Mouse (Mus musculus) lung, embryonic 16.5 days (tissue): Measurements from ENCODE around the gene Gprc5b. TPM values are rescaled to one million over a fixed set of nuclear protein-coding genes. Genes with fewer than 3 reads are reported as not detected.

ENCODE experiments used
- ATAC-seq: fragments of 200-750 bp; cut with Nextera tagmentation; 2 replicates; pipeline ENCODE4 v1.8.0; 2017; ENCODE audit warnings: low read depth, mild to moderate bottlenecking, moderate library complexity
- H3K27ac ChIP-seq: fragments of 300-500 bp; sonication (generic); 2 replicates; pipeline ENCODE4 v1.5.1; 2014; ENCODE audit warnings: mild to moderate bottlenecking, control low read depth, low read length
- H3K27me3 ChIP-seq: fragments of 300-500 bp; sonication (generic); 2 replicates; pipeline ENCODE4 v1.6.1; 2014; ENCODE audit warnings: low read depth, low read length, mixed read lengths; ENCODE audit not compliant: control insufficient read depth, insufficient read depth
- H3K36me3 ChIP-seq: fragments of 300-500 bp; sonication (generic); 2 replicates; pipeline ENCODE4 v1.6.1; 2014; ENCODE audit warnings: low read length; ENCODE audit not compliant: control insufficient read depth, insufficient read depth
- H3K4me1 ChIP-seq: fragments of 300-500 bp; sonication (generic); replicated peaks from 2 replicates; pipeline ENCODE4 v1.6.1; 2014; ENCODE audit warnings: low read length, mixed read lengths; ENCODE audit not compliant: control insufficient read depth, insufficient read depth
- H3K4me2 ChIP-seq: fragments of 300-500 bp; sonication (generic); 2 replicates; pipeline ENCODE4 v1.6.1; 2014; ENCODE audit warnings: low read depth, low read length, control low read depth
- H3K4me3 ChIP-seq: fragments of 300-500 bp; sonication (generic); 2 replicates; pipeline ENCODE4 v1.5.1; 2014; ENCODE audit warnings: mild to moderate bottlenecking, low read length, control low read depth
- H3K9ac ChIP-seq: fragments of 300-500 bp; sonication (generic); 2 replicates; pipeline ENCODE4 v1.6.1; 2014; ENCODE audit warnings: low read length, control low read depth
- H3K9me3 ChIP-seq: fragments of 300-500 bp; sonication (generic); 2 replicates; pipeline ENCODE4 v1.6.1; 2016; ENCODE audit warnings: low read length; ENCODE audit not compliant: control insufficient read depth
- WGBS: fragments of 180-500 bp; shearing (Covaris S2); extraction: QIAGEN DNeasy Blood & Tissue Kit; methylation state at CpG from one replicate; pipeline ENCODE4 v1.1.7; 2014; 5-methylcytosine and 5-hydroxymethylcytosine counted together
- polyA plus RNA-seq: library from polyadenylated mRNA; unstranded; fragments of >200 nt; fragmentation: Nextera tagmentation; extraction: Ambion mirVana; gene quantifications from 2 replicates; pipeline ENCODE4 v1.2.1, GENCODE M21; 2015

Gene Gprc5b
- polyA plus RNA-seq, 1 experiment from 2014 or later = 5.2 TPM

- Histone ChIP-seq H3K27me3 (no peaks in the 10 kb centered on the region), H3K9ac (no peak overlapping the region), H3K9me3 (no peaks in the 10 kb centered on the region), H3K4me1 (no peaks in the 10 kb centered on the region), H3K27ac (no peak overlapping the region), H3K4me3 (no peak overlapping the region), H3K4me2 (no peak overlapping the region), H3K36me3 (no peaks in the 10 kb centered on the region)
- 85% methylated on average over 3 of the region's 3 CpGs for WGBS
- ATAC-seq = no peak
Observed at GRCm38 (mm10) chr7:118968870-118969269, 26.1 kb downstream of the Gprc5b start.

GRCm38 (mm10) chr7:118965198-118965597 lies 29.8 kb downstream of the Gprc5b start:
- no peaks in the 10 kb centered on the region for H3K27me3 ChIP-seq
- no peak overlapping the region for H3K9ac ChIP-seq
- no peaks in the 10 kb centered on the region for H3K36me3 ChIP-seq
- no peak overlapping the region for H3K4me2 ChIP-seq
- no peak overlapping the region for H3K27ac ChIP-seq
- no peaks in the 10 kb centered on the region for H3K9me3 ChIP-seq
- H3K4me1 ChIP-seq = no peaks in the 10 kb centered on the region
- ATAC-seq = no peak
- H3K4me3 ChIP-seq = no peak overlapping the region
- 11% methylated on average over 7 of the region's 7 CpGs for WGBS

GRCm38 (mm10) chr7:118964777-118965176 lies 30.2 kb downstream of the Gprc5b start:
- no peak overlapping the region for H3K27ac ChIP-seq
- H3K27me3 ChIP-seq = no peaks in the 10 kb centered on the region
- no peak for ATAC-seq
- no peaks in the 10 kb centered on the region for H3K9me3 ChIP-seq
- H3K4me2 ChIP-seq = no peak overlapping the region
- H3K4me1 ChIP-seq = no peaks in the 10 kb centered on the region
- WGBS = 6% methylated on average over 3 of the region's 3 CpGs
- H3K9ac ChIP-seq = no peak overlapping the region
- no peaks in the 10 kb centered on the region for H3K36me3 ChIP-seq
- H3K4me3 ChIP-seq = no peak overlapping the region

GRCm38 (mm10) chr7:118959209-118959608 lies 35.8 kb downstream of the Gprc5b start:
- no peaks in the 10 kb centered on the region for H3K4me1 ChIP-seq
- no peaks in the 10 kb centered on the region for H3K27me3 ChIP-seq
- no peaks in the 10 kb centered on the region for H3K9me3 ChIP-seq
- WGBS = 71% methylated on average over 7 of the region's 7 CpGs
- no peak for ATAC-seq
- H3K4me2 ChIP-seq = no peak overlapping the region
- no peaks in the 10 kb centered on the region for H3K36me3 ChIP-seq
- H3K27ac ChIP-seq = no peak overlapping the region
- no peak overlapping the region for H3K9ac ChIP-seq
- H3K4me3 ChIP-seq = no peak overlapping the region

GRCm38 (mm10) chr7:118956616-118957246 lies 38.3 kb downstream of the Gprc5b start:
- Histone ChIP-seq H3K9ac (no peak overlapping the region), H3K4me2 (no peak overlapping the region), H3K36me3 (no peaks in the 10 kb centered on the region), H3K27ac (no peak overlapping the region), H3K4me3 (no peak overlapping the region), H3K4me1 (no peaks in the 10 kb centered on the region), H3K9me3 (no peaks in the 10 kb centered on the region), H3K27me3 (no peaks in the 10 kb centered on the region)
- WGBS = 58% methylated on average over 4 of the region's 4 CpGs
- ATAC-seq = no peak

- ATAC-seq = no peak
- no peaks in the 10 kb centered on the region for H3K36me3 ChIP-seq
- 89% methylated on average over 1 of the region's 1 CpGs for WGBS
Observed at GRCm38 (mm10) chr7:118954968-118955367, 40.0 kb downstream of the Gprc5b start.

GRCm38 (mm10) chr7:118953626-118954282 lies 41.3 kb downstream of the Gprc5b start:
- Histone ChIP-seq H3K4me2 (no peak overlapping the region), H3K9me3 (no peaks in the 10 kb centered on the region), H3K4me3 (no peak overlapping the region), H3K4me1 (no peaks in the 10 kb centered on the region), H3K36me3 (no peaks in the 10 kb centered on the region), H3K27me3 (no peaks in the 10 kb centered on the region), H3K9ac (no peak overlapping the region), H3K27ac (no peak overlapping the region)
- WGBS = 59% methylated on average over 11 of the region's 11 CpGs
- ATAC-seq = no peak

More at GRCm38 (mm10) chr7:118954968-118955367, 40.0 kb downstream of the Gprc5b start:
- H3K4me1 ChIP-seq = no peaks in the 10 kb centered on the region
- no peak overlapping the region for H3K9ac ChIP-seq
- no peaks in the 10 kb centered on the region for H3K9me3 ChIP-seq
- no peak overlapping the region for H3K4me2 ChIP-seq
- no peak overlapping the region for H3K4me3 ChIP-seq
- H3K27ac ChIP-seq = no peak overlapping the region
- H3K27me3 ChIP-seq = no peaks in the 10 kb centered on the region

- H3K27me3 ChIP-seq = no peaks in the 10 kb centered on the region
- no peaks in the 10 kb centered on the region for H3K4me1 ChIP-seq
- ATAC-seq = no peak
- H3K9ac ChIP-seq = no peak overlapping the region
- no peak overlapping the region for H3K4me2 ChIP-seq
- no peaks in the 10 kb centered on the region for H3K36me3 ChIP-seq
- 50% methylated on average over 7 of the region's 7 CpGs for WGBS
- no peak overlapping the region for H3K4me3 ChIP-seq
- no peak overlapping the region for H3K27ac ChIP-seq
- no peaks in the 10 kb centered on the region for H3K9me3 ChIP-seq
Observed at GRCm38 (mm10) chr7:118949749-118950148, 45.3 kb downstream of the Gprc5b start.

- Histone ChIP-seq H3K9me3 (no peaks in the 10 kb centered on the region), H3K4me1 (no peaks in the 10 kb centered on the region), H3K9ac (no peak overlapping the region), H3K27ac (no peak overlapping the region), H3K36me3 (no peaks in the 10 kb centered on the region), H3K27me3 (no peaks in the 10 kb centered on the region), H3K4me2 (no peak overlapping the region), H3K4me3 (no peak overlapping the region)
- 68% methylated on average over 2 of the region's 2 CpGs for WGBS
- ATAC-seq = no peak
Observed at GRCm38 (mm10) chr7:118948677-118949282, 46.2 kb downstream of the Gprc5b start.
